Mouse (Mus musculus) bone marrow macrophage, adult 2 months (primary cell): ENCODE measurements around the gene Psmd2.

Experiments used
- CTCF ChIP-seq: IDR thresholded peaks from 2 replicates; pipeline ENCODE4 v1.5.1; 2012; ENCODE audit warnings: low read depth, mild to moderate bottlenecking, low read length, moderate library complexity
- POLR2A ChIP-seq: IDR thresholded peaks from 2 replicates; pipeline ENCODE4 v1.6.1; 2012; ENCODE audit warnings: mild to moderate bottlenecking, low read depth, low read length, borderline replicate concordance

DNA sequence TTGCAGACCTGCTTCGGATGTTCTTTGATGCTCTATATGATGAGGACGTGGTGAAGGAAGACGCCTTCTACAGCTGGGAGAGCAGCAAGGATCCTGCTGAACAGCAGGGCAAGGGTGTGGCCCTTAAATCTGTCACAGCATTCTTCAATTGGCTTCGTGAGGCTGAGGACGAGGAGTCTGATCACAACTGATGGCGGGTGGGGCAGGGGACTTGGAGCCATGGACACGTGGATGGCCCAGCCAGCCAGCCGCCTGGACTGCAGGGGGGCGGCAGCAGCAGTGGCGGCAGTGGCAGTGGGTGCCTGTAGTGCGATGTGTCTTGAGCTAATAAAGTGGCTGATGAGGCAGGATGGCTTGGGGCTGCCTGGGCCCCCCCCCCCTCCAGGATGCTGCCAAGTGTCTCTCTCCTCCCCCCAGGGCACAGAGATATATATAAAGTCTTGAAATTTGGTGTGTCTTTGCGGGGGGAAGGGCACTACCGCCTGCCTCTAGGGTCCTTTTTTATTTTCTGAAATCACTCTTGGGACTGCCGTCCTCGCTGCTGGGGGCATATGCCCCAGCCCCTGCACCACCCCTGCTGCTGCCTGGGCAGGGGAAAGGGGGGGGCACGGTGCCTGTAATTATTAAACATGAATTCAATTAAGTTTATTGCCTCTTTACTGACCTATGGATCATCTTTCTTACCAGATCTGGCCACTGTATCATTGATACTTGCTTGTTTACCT, 41.0 kb downstream of the Psmd2 start:
- no peak for TF ChIP-seq CTCF
- no peak for TF ChIP-seq POLR2A
